Mouse (Mus musculus) liver, adult 2 months (tissue): ENCODE data around the gene 1520401A03Rik. TPM values are rescaled to one million over a fixed set of nuclear protein-coding genes. Genes with fewer than 3 reads are reported as not detected.

Experiments
- DNase-seq: peaks from one replicate; pipeline ENCODE4 v3.0.0-alpha.2; 2011; ENCODE audit warnings: low read depth, low spot score; ENCODE audit errors: extremely low read depth
- H3K27ac ChIP-seq: fragments of 200-500 bp; replicated peaks from 2 replicates; pipeline ENCODE4 v1.5.1; 2012; ENCODE audit warnings: low read depth, mild to moderate bottlenecking, control low read depth, inconsistent platforms, low read length; ENCODE audit not compliant: insufficient read depth
- H3K27me3 ChIP-seq: fragments of 200-500 bp; 2 replicates; pipeline ENCODE4 v1.6.1; 2012; ENCODE audit warnings: mild to moderate bottlenecking, moderate library complexity, low read length, inconsistent platforms; ENCODE audit not compliant: control insufficient read depth, insufficient read depth
- H3K36me3 ChIP-seq: fragments of 200-500 bp; 2 replicates; pipeline ENCODE4 v1.6.1; 2012; ENCODE audit warnings: low read length, inconsistent platforms; ENCODE audit not compliant: control insufficient read depth, insufficient read depth
- H3K4me1 ChIP-seq: fragments of 200-500 bp; 2 replicates; pipeline ENCODE4 v1.6.1; 2011; ENCODE audit warnings: low read length; ENCODE audit not compliant: control insufficient read depth, insufficient read depth
- H3K4me3 ChIP-seq: fragments of 200-500 bp; 2 replicates; pipeline ENCODE4 v1.5.1; 2011; ENCODE audit warnings: low read depth, mild to moderate bottlenecking, control low read depth, low read length, moderate library complexity; ENCODE audit not compliant: insufficient read depth
- H3K79me2 ChIP-seq: fragments of 200-500 bp; 2 replicates; pipeline ENCODE4 v1.6.1; 2012; ENCODE audit warnings: inconsistent platforms, mild to moderate bottlenecking, low read length, moderate library complexity; ENCODE audit not compliant: control insufficient read depth, insufficient read depth
- H3K9ac ChIP-seq: fragments of 200-500 bp; 2 replicates; pipeline ENCODE4 v1.6.1; 2012; ENCODE audit warnings: low read depth, mild to moderate bottlenecking, control low read depth, inconsistent platforms, low read length
- CTCF ChIP-seq: fragments of 200-500 bp; IDR thresholded peaks from 2 replicates; pipeline ENCODE4 v1.5.1; 2011; ENCODE audit warnings: low read depth, low read length, control low read depth
- POLR2A ChIP-seq: fragments of 200-500 bp; IDR thresholded peaks from 2 replicates; pipeline ENCODE4 v1.6.1; 2011; ENCODE audit warnings: low read length, control low read depth; ENCODE audit not compliant: insufficient read depth; ENCODE audit errors: extremely low read depth
- WGBS: fragments of 180-500 bp; shearing (Covaris S2); methylation state at CpG from one replicate; pipeline ENCODE4 v1.1.7; 2018; 5-methylcytosine and 5-hydroxymethylcytosine counted together
- polyA plus RNA-seq: library from polyadenylated mRNA; depleted of rRNA; stranded (reverse); fragments of >200 nt; gene quantifications from 2 replicates; pipeline ENCODE4 v1.2.3, GENCODE M21; 2012
- total RNA-seq: library from RNA; depleted of rRNA; stranded (reverse); fragments of >200 nt; gene quantifications from 2 replicates; pipeline ENCODE4 v1.2.3, GENCODE M21; 2014

The 1520401A03Rik gene
- total and polyA plus RNA-seq, 2 experiments = not detected

DNA sequence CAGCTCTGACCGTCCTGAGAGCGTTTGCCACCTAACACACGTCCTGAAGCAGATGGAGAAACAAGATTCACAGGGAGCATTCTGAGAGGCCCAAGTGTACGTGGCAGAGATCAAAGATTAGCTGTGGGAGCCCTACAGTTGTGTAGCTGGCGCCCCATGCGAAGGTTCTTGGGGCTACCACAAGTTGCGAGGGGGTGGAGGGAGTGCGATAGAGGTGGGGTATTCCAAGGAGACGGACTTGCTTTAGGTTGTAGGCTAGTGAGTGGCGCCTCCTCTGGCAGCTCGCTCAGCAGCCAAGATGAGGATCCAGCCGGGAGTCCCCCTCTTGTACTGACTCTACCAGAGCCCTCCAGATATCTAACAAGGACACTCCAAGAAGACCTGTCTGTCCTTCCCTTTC is 23.7 kb upstream of the 1520401A03Rik start:
- Histone ChIP-seq H3K36me3 (no peaks in the 10 kb centered on the region), H3K4me1 (no peaks in the 10 kb centered on the region), H3K4me3 (no peak overlapping the region), H3K79me2 (no peaks in the 10 kb centered on the region), H3K27me3 (peaks cover 34% of the 10 kb centered on the region), H3K9ac (no peak overlapping the region), H3K27ac (no peak overlapping the region)
- TF ChIP-seq POLR2A = no peak
- no peak for TF ChIP-seq CTCF
- no peak for DNase-seq
- WGBS = 29% methylated on average over 12 of the region's 12 CpGs

DNA sequence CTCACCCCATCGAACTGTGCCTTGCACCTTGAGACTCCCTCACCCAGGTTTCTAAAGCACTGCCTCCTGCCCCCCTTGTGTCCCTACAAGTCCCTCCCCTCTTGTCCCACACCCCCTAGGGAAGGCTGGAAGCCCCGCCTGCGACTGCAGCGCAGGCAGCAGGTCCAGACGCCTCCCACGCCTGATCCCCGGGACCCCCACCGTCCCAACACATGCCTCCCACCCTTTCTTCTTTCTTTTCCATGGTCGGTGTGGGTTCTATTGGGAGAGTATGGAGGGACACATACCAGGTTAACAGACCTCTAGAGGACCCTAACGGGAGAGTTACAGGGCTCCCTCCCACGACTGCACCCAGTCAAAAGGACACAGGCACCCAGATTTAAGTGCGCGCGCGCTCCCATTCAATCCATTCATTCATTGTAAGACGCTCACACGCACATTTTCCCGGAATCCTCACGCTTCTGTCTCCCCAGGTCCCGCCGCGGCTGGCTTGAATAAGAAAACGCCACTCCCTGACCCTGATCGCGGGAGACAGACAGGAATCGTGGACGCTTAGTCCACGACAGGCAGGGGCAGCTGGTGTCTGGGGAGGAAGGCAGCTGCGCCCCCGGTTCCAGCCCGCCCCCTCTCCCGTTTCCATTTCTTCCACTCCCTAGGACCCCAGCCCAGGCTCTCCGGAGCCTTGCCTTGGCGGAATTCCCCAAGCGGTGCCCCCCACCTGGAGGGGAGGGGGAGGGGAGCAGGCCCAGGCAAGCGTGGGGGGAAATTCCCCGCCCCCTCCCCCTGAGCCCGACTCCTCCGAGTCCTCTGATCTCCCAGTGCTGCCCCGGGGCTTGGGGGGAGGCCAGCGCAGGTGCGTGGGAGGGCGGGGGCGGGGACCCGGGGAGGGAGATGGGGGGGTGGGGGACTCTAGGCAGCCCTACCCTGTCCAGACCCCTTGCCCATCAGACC is 23.0 kb upstream of the 1520401A03Rik start, which contains the start of gene Kremen2:
Kremen2 (minus strand) TSS at position 533 of the 951 bp plus-strand sequence.
- TF ChIP-seq CTCF (no peak), POLR2A (no peak)
- no peak for DNase-seq
- H3K79me2 ChIP-seq = no peaks in the 10 kb centered on the region
- no peaks in the 10 kb centered on the region for H3K36me3 ChIP-seq
- H3K4me3 ChIP-seq = no peak within 1 kb of the TSS
- H3K27ac ChIP-seq = no peak within 1 kb of the TSS
- H3K4me1 ChIP-seq = no peaks in the 10 kb centered on the region
- H3K9ac ChIP-seq = no peak within 1 kb of the TSS
- WGBS = 6% methylated on average over 43 of the region's 45 CpGs
- peaks cover 35% of the 10 kb centered on the region for H3K27me3 ChIP-seq

DNA sequence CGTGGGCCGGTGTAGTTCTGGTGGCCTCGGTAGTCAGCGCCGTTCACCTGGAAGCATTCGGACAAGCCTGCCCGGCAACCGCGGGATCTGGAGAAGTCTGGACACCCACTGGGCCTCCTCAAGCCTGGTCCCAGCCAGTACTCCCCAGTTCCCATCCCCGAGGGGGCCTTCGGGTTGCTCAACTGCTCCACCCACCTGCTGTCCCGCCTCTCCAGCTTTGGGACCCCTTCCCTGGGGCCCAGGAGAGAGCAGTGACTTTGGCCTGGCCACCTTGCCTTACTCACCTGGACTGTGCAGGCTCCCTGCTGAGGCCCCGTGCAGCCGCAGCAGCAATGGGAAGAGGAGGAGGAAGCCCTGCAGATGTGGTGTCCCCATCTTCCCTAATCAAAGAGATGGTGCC is 22.1 kb upstream of the 1520401A03Rik start:
- H3K27ac ChIP-seq = no peak overlapping the region
- H3K27me3 ChIP-seq = peaks cover 35% of the 10 kb centered on the region
- TF ChIP-seq CTCF (no peak), POLR2A (no peak)
- 19% methylated on average over 14 of the region's 14 CpGs for WGBS
- H3K9ac ChIP-seq = no peak overlapping the region
- H3K4me1 ChIP-seq = peaks cover under 1% of the 10 kb centered on the region; the same call in 1 of the 2 replicates
- no peak overlapping the region for H3K4me3 ChIP-seq
- H3K36me3 ChIP-seq = no peaks in the 10 kb centered on the region
- DNase-seq = no peak
- no peaks in the 10 kb centered on the region for H3K79me2 ChIP-seq

DNA sequence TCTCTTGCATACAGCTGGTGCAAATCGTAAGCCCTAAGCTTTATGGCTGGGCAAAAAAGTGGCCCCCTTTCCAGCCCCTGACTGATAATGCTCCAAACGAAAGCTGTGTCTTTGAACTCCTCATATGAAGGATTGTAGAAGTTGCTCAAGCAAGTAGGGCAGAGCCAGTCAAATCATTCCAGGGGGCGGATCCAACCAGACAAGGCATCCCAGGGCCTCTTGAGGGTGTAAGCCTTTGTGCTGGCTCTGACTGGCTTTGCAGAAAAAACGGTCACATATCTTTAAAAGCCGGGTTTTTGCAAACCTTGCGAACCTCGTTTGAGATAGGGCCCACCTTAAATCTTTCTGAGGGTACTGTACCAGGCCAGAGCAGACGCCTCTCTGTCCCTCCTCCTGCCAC is 21.5 kb upstream of the 1520401A03Rik start:
- 70% methylated on average over 8 of the region's 8 CpGs for WGBS

DNA sequence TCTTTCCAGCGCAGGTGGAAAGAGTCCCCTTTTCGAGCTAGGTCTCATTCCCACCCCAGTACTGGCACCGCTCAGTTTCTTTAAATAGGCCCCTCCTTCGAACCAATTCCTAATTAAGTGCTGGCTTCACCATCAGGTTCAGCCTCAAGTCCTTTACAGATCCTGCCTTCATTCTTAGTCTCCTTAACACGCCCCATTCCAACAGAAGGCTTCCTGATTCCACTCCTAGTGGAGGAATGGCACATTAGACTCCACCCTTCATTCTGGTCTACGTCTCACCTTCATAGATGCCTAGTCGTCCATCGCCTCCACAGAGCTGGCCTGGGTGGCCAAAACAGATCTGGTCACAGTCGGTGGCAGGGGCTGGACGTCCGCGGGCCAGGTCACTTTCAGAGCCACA is 20.4 kb upstream of the 1520401A03Rik start:
- Histone ChIP-seq H3K27me3 (peaks cover 35% of the 10 kb centered on the region), H3K27ac (no peak overlapping the region), H3K4me1 (peaks cover 2% of the 10 kb centered on the region; the same call in 1 of the 2 replicates), H3K79me2 (no peaks in the 10 kb centered on the region), H3K4me3 (no peak overlapping the region), H3K36me3 (no peaks in the 10 kb centered on the region), H3K9ac (no peak overlapping the region)
- TF ChIP-seq POLR2A (no peak), CTCF (no peak)
- WGBS = 75% methylated on average over 12 of the region's 12 CpGs
- DNase-seq = no peak

More for the DNA sequence above, 21.5 kb upstream of the 1520401A03Rik start:
- Histone ChIP-seq H3K27me3 (peaks cover 35% of the 10 kb centered on the region), H3K4me1 (peaks cover 2% of the 10 kb centered on the region; the same call in 1 of the 2 replicates), H3K27ac (no peak overlapping the region), H3K36me3 (no peaks in the 10 kb centered on the region), H3K4me3 (no peak overlapping the region), H3K79me2 (no peaks in the 10 kb centered on the region), H3K9ac (no peak overlapping the region)
- DNase-seq = no peak
- no peak for TF ChIP-seq POLR2A
